Mouse (Mus musculus) kidney, embryonic 15.5 days (tissue): ENCODE results near the gene Arpc2. TPM values are rescaled to one million over a fixed set of nuclear protein-coding genes. Genes with fewer than 3 reads are reported as not detected.
"Not testable (repeated sequence)": the region's sequence is repeated elsewhere in the genome, so short reads cannot be mapped to it uniquely, and the experiment has no call there.

ENCODE experiments used
- ATAC-seq: fragments of 200-750 bp; cut with Nextera tagmentation; replicated peaks from 2 replicates; pipeline ENCODE4 v1.8.0; 2017; ENCODE audit warnings: moderate TSS enrichment; ENCODE audit not compliant: low FRiP score
- H3K27ac ChIP-seq: fragments of 300-500 bp; sonication (generic); 2 replicates; pipeline ENCODE4 v1.5.1; 2015; ENCODE audit warnings: mild to moderate bottlenecking, inconsistent platforms
- H3K27me3 ChIP-seq: fragments of 300-500 bp; sonication (generic); 2 replicates; pipeline ENCODE4 v1.6.1; 2015; ENCODE audit warnings: inconsistent platforms
- H3K36me3 ChIP-seq: fragments of 300-500 bp; sonication (generic); 2 replicates; pipeline ENCODE4 v1.6.1; 2015; ENCODE audit warnings: inconsistent platforms
- H3K4me1 ChIP-seq: fragments of 300-500 bp; sonication (generic); 2 replicates; pipeline ENCODE4 v1.6.1; 2015; ENCODE audit warnings: inconsistent platforms
- H3K4me2 ChIP-seq: fragments of 300-500 bp; sonication (generic); 2 replicates; pipeline ENCODE4 v1.6.1; 2015; ENCODE audit warnings: moderate library complexity, mild to moderate bottlenecking, inconsistent platforms
- H3K4me3 ChIP-seq: fragments of 300-500 bp; sonication (generic); replicated peaks from 2 replicates; pipeline ENCODE4 v1.5.1; 2015; ENCODE audit warnings: mild to moderate bottlenecking, inconsistent platforms
- H3K9ac ChIP-seq: fragments of 300-500 bp; sonication (generic); 2 replicates; pipeline ENCODE4 v1.6.1; 2015; ENCODE audit warnings: mild to moderate bottlenecking, inconsistent platforms
- H3K9me3 ChIP-seq: fragments of 300-500 bp; sonication (generic); replicated peaks from 2 replicates; pipeline ENCODE4 v1.6.1; 2016; ENCODE audit warnings: inconsistent platforms
- WGBS: fragments of 180-500 bp; shearing (Covaris S2); methylation state at CpG from one replicate; pipeline ENCODE4 v1.1.7; 2015; ENCODE audit warnings: mixed read lengths; 5-methylcytosine and 5-hydroxymethylcytosine counted together
- polyA plus RNA-seq: library from polyadenylated mRNA; unstranded; fragments of >200 nt; fragmentation: Nextera tagmentation; extraction: Ambion mirVana; gene quantifications from 2 replicates; pipeline ENCODE4 v1.2.1, GENCODE M21; 2015

Arpc2 gene
- polyA plus RNA-seq, 1 experiment from 2014 or later, result 446 TPM

DNA sequence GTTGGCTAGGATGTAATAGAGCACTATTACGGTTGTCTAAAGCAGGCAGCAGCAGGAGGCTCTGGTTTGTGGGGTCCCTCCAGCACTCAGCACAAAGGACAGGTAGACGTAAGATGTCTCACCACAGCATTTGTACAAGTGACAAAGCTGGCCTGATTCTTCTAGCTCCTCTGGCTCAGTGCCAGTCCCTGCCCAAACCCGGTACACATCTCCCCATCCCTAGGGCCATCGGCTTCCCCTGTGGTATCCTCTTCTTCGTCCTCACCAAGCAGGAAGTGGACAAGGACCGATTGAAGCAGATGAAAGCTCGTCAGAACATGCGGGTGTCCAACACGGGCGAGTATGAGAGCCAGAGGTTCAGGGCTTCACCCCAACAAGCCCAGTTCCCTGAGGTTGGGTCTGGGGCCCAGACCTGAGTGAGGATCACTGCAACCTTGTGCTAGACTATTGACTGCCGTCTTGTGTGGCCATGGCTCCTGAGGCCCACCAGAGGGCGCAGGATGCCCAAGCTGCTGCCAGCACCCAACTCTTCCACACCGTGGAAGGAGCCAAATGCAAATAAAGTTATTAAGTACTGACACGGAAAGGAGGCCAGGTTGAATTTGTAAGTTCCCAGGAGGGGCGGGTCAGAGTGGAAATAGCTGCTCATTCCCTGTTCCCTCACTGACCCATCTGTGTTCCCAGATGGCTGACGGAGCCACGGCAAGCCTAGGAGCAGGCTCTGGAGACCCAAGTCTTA, 51.2 kb downstream of the Arpc2 start:
- WGBS, result 61% methylated on average over 15 of the region's 17 CpGs
- Histone ChIP-seq H3K36me3 (peaks cover 66% of the 10 kb centered on the region), H3K4me1 (peaks cover 32% of the 10 kb centered on the region)
- not testable (repeated sequence) for H3K4me3 ChIP-seq, H3K27ac ChIP-seq, H3K27me3 ChIP-seq, H3K9ac ChIP-seq, H3K9me3 ChIP-seq, ATAC-seq, H3K4me2 ChIP-seq

DNA sequence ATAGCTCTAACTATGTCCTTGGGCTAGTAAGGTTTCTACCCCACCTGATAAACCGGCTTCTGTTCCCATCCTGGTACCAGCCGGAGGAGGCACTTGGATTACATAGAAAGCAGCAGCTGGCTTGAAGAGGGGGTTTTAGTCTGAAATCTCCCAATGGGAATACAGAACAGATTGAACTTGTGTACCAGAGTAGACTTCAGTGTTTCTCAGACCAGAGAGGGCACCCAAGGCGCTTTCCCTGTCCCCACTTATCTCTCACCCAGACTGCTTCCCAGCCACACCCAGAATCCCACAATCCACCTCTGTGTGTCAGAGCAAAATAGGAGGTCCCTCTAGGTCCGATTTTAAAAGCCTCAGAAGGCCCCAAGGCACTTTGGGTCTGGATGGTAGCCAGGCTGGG, 52.4 kb downstream of the Arpc2 start:
- Histone ChIP-seq H3K4me1 (peaks cover 25% of the 10 kb centered on the region), H3K4me3 (no peak overlapping the region), H3K4me2 (no peak overlapping the region), H3K9ac (no peak overlapping the region), H3K27me3 (no peaks in the 10 kb centered on the region), H3K9me3 (no peaks in the 10 kb centered on the region), H3K27ac (no peak overlapping the region), H3K36me3 (peaks cover 66% of the 10 kb centered on the region)
- ATAC-seq, result no peak
- 82% methylated on average over 4 of the region's 4 CpGs for WGBS

DNA sequence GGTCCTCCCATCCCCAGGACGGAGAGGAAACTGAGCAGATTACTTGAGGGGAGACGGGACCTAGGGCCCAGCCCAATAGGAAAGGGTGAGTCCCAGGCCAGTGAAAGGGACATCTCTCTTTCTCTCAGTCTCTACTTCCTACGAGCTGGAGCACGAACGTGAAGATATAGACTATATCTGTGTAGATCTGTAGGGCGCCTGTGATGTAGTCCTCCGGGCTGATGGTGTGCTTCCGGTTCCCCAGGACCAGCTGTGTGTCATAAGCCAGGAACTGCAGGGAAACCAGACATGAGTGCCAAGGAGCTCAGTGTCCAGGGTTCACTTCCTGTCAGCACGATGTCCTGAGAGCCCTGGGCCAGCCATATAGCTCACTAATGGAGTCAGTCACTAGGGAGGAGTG, 53.4 kb downstream of the Arpc2 start:
- Histone ChIP-seq H3K9me3 (no peaks in the 10 kb centered on the region), H3K4me3 (no peak overlapping the region), H3K27me3 (no peaks in the 10 kb centered on the region), H3K27ac (no peak overlapping the region), H3K4me2 (no peak overlapping the region), H3K36me3 (peaks cover 75% of the 10 kb centered on the region), H3K4me1 (peaks cover 28% of the 10 kb centered on the region), H3K9ac (no peak overlapping the region)
- no peak for ATAC-seq
- 89% methylated on average over 9 of the region's 9 CpGs for WGBS

DNA sequence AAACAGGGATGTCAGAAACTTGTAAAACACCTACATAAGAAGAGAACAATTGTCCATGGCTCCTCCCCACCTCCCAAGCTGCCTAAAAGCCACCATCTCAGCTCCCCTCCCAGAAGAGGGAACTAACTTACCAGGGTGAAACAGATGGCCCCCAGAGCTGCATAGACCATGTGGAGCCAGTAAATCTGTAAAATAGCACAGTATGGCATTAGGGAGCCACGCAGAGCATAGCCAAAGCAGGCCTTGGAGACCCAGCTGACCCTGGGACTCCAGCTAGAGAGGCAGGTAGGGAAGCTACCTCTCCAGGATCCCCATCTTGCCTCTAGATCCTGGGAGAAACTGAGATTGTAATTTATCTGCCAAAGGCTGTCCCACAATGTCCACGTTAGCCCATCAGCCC, 53.9 kb downstream of the Arpc2 start:
- H3K4me1 ChIP-seq, result peaks cover 31% of the 10 kb centered on the region
- H3K36me3 ChIP-seq, result peaks cover 76% of the 10 kb centered on the region
- no peaks in the 10 kb centered on the region for H3K27me3 ChIP-seq
- no peak overlapping the region for H3K4me3 ChIP-seq
- H3K9me3 ChIP-seq, result no peaks in the 10 kb centered on the region
- no peak overlapping the region for H3K4me2 ChIP-seq
- no peak for ATAC-seq
- H3K27ac ChIP-seq, result no peak overlapping the region
- 88% methylated on average over 2 of the region's 2 CpGs for WGBS
- H3K9ac ChIP-seq, result no peak overlapping the region

DNA sequence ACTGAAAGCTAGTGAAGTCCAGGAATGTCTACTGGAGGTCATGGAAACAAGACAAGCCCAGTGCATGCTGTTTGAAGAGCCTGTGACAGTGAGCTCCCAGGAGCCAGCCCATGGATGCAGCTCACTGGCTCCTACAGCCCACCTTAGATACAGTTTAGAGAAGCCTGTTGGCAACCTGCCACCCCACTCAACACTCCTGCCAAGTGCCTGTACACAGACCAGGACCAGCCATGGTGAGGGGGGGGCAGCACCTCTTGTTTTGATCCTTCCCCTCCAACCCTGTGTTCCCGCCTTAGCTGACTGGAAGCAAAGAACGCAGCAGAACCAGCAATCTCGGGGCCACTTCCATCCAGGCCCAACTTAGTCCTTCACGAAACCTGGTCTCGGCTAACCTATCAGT, 54.3 kb downstream of the Arpc2 start:
- ATAC-seq, result no peak
- Histone ChIP-seq H3K36me3 (peaks cover 76% of the 10 kb centered on the region), H3K4me1 (peaks cover 35% of the 10 kb centered on the region), H3K27me3 (no peaks in the 10 kb centered on the region), H3K9me3 (no peaks in the 10 kb centered on the region), H3K9ac (no peak overlapping the region), H3K4me2 (no peak overlapping the region), H3K4me3 (no peak overlapping the region), H3K27ac (no peak overlapping the region)
- 96% methylated on average over 5 of the region's 5 CpGs for WGBS

DNA sequence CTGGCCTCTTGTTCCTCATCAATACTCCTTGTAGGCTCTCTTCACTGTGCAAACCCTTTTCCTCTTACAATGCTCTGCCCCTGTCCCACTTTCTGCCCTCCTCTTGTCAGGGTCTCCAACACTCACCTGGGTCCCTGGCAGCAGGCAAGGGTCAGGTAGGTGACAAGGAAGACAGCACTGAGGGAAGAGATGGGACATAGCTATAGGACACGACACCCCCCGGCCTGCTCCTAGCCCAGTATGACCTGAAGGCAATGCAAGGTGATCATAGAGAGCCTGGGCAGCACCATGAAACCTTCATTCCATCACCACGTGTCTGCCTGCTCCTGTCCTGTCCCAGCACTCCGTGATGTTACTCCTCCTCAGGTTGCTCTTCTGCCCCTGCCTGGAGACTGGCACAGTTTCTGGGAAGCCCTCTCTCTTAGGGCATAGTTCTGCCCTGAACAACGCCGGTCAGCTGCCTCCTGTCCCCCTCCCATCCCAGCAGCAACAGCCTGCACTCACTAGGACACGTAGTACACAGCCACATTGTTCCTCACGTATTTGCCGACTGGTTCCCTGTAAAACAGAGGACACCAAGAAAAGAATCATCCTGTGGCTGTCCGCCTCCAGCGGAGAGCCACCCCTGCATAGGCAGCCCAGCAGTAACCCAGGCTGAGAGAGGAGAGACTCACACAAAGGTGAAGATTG, 56.6 kb downstream of the Arpc2 start:
- Histone ChIP-seq H3K4me3 (no peak overlapping the region), H3K9ac (no peak overlapping the region), H3K9me3 (no peaks in the 10 kb centered on the region), H3K27ac (0 out of 2 replicates have a peak overlapping the region, but pooled peaks have one; percentile 4), H3K4me1 (peaks cover 41% of the 10 kb centered on the region), H3K4me2 (no peak overlapping the region), H3K36me3 (peaks cover 66% of the 10 kb centered on the region), H3K27me3 (no peaks in the 10 kb centered on the region)
- ATAC-seq, result no peak
- WGBS, result 89% methylated on average over 11 of the region's 11 CpGs

DNA sequence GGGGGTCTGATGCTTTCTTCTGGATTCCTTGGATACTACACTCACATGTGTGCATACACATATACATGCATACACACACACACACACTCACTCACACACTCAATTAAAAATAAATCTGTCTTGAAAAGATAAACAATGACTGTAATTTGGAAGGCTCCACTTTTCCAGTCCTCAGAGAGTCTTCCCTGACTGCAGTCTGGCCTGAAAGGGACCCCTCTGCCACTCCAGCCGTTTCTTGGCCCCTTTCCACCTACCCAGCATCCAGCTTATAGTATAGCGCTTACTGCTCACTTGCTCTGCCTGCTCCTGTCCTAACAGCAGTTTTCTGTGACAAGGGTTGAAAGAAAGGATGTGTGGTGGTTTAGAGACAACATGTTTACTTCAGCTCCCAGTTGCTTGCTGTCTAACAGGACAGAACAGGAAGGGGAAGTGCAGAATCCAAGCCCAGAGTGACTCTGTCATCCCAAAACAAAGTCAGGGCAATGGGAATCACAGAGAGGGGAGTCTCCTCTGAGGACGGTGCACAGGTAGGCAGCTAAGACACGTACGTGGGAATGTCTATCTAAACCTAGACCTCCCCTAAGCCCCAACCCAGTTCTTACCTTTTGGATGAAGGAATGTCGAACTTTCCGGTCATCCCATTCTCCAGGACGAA, 57.5 kb downstream of the Arpc2 start:
- Histone ChIP-seq H3K4me3 (no peak overlapping the region), H3K4me2 (no peak overlapping the region), H3K27me3 (no peaks in the 10 kb centered on the region), H3K4me1 (peaks cover 50% of the 10 kb centered on the region), H3K27ac (0 out of 2 replicates have a peak overlapping the region, but pooled peaks have one; percentile 4), H3K9me3 (no peaks in the 10 kb centered on the region), H3K9ac (no peak overlapping the region), H3K36me3 (peaks cover 57% of the 10 kb centered on the region)
- no peak for ATAC-seq
- WGBS, result 83% methylated on average over 8 of the region's 8 CpGs

DNA sequence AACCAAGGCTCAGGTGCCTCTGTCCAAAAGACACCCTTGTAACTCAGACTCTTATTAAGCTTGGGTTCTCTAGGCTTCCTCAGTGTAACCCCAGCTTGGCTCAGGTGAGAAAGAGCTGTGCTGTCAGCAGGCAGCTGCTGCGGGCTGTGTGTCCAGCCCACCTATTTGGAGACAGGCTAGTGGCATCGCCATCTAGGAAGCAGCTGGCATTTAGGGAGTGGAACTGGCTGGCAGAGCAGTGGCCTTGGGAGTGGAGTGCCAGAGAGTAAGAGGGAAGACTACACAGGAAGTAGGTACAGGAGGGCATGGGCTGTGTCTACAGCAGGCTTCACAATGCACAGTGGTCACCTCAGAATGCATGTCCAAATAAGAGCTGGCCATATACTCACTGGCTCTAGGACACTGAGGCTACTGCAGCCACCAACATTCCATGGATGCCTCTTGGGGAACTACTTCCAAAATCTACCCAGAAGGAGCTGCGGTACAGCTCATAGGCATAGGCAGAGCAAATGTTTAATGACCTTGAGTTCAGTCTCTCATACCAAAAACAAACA, 58.3 kb downstream of the Arpc2 start:
- H3K4me1 ChIP-seq, result peaks cover 57% of the 10 kb centered on the region
- peaks cover 50% of the 10 kb centered on the region for H3K36me3 ChIP-seq
- H3K9me3 ChIP-seq, result no peaks in the 10 kb centered on the region
- no peak overlapping the region; the same call in 1 of the 2 replicates for H3K27ac ChIP-seq
- no peak for ATAC-seq
- no peak overlapping the region for H3K4me2 ChIP-seq
- no peaks in the 10 kb centered on the region for H3K27me3 ChIP-seq
- no peak overlapping the region for H3K9ac ChIP-seq
- WGBS, result 85% methylated on average over 3 of the region's 3 CpGs
- H3K4me3 ChIP-seq, result no peak overlapping the region

DNA sequence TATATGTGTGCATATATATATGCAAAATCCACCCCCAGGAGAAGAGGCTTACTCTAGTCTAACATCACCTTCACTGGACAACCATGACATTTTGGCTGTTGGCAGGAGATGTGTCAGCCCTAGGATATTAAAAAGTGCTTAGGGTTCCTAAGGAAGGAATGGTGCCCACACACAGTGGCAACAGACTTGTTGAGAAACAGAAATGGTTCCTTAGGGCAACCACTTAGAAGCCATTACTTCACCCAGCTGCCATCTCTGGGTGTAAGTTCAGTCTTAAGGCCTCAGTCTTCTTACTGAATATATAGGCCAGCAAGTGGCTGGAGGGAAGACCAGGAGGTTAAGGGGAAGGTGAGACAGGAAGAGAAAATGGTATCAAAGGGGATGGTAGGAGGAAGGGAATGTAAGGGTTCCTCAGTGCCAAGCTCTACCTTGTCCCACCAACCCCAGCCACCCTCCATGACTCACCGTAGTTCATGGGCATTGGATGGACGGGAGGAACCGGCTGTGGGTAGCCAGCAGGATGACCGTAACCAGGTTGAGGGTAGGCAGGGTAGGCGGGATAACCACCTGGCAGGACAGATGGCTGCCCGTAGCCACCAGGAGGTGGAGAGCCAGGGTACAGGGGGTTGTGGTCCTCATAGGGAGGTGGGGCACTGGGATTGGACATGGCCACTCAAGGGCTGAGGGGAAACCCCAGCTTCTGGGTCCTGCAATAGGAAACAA, 59.0 kb downstream of the Arpc2 start:
- 85% methylated on average over 6 of the region's 6 CpGs for WGBS
- H3K4me1 ChIP-seq, result peaks cover 64% of the 10 kb centered on the region
- H3K27ac ChIP-seq, result peak overlapping the region; percentile 98
- ATAC-seq, result no peak
- H3K4me3 ChIP-seq, result no peak overlapping the region
- peaks cover 43% of the 10 kb centered on the region for H3K36me3 ChIP-seq
- no peaks in the 10 kb centered on the region for H3K27me3 ChIP-seq
- H3K9me3 ChIP-seq, result no peaks in the 10 kb centered on the region
- H3K4me2 ChIP-seq, result peak overlapping the region; percentile 53
- 0 out of 2 replicates have a peak overlapping the region, but pooled peaks have one; percentile 41 for H3K9ac ChIP-seq

DNA sequence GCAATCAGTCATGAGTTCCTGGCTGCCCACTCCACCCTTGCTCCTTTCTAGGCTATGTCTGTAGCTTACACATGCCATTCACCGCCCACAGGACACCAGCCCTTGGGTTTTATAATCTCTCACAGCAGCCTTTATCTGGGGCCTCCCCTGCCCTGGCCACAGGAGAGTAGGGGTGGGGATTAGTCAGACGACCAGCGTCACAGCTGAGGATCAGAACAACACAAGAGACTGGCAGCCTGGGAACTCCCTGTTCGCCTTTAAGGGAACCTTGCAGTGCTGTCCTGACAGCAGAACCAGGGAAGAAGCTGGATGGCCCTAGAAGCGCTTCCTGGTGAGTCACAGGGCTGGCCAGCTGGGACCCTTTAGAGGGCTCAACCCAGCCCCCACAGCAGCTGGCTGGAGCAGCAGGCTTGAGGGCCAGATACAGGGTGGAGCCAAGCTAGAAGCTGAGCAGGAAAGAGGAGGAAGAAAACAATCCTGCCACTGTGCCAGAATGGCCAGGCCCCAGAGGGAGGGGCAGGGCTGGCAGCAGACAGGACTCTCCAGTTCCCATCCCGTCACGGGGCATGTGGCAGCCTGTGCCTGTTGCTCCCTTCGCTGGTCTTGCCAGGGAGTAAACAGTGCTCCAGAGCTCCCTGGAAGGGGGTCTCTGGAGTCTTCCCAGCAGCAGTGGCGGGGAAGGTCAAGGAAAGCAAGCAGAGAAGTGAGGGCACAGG, 59.7 kb downstream of the Arpc2 start:
- H3K4me3 ChIP-seq, result peak overlapping the region; percentile 18
- H3K4me1 ChIP-seq, result peaks cover 64% of the 10 kb centered on the region
- 0 out of 2 replicates have a peak overlapping the region, but pooled peaks have one; percentile 41 for H3K9ac ChIP-seq
- H3K27me3 ChIP-seq, result no peaks in the 10 kb centered on the region
- H3K36me3 ChIP-seq, result peaks cover 36% of the 10 kb centered on the region
- peak overlapping the region; percentile 98 for H3K27ac ChIP-seq
- peak overlapping the region; percentile 53 for H3K4me2 ChIP-seq
- WGBS, result 10% methylated on average over 9 of the region's 9 CpGs
- peak; percentile 92 for ATAC-seq
- H3K9me3 ChIP-seq, result no peaks in the 10 kb centered on the region

DNA sequence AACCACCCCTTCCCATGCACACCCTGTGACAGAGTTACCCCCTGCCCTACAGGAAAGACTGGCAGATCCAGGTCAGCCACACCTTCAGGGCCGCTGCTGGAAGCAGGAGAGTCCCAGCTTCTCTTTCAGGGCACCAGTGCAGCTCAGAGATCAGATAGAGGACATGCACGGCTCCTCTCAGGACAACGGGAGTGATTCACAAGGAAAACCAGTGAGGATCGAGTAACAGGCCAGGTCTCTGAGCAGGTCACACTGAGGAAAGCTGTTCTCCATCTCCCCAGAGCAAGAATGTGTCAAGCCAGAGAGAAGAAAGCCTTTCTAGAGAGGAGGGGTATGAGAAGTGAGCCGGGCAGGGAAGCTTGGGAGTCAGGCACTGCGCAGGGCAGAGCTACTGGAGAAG, 60.6 kb downstream of the Arpc2 start:
- peak overlapping the region; percentile 53 for H3K4me2 ChIP-seq
- WGBS, result 16% methylated on average over 6 of the region's 6 CpGs
- no peak overlapping the region for H3K4me3 ChIP-seq
- H3K9me3 ChIP-seq, result no peaks in the 10 kb centered on the region
- H3K4me1 ChIP-seq, result peaks cover 65% of the 10 kb centered on the region
- no peaks in the 10 kb centered on the region for H3K27me3 ChIP-seq
- peak; percentile 37 for ATAC-seq
- H3K36me3 ChIP-seq, result peaks cover 29% of the 10 kb centered on the region
- peak overlapping the region; percentile 41; the same call in 1 of the 2 replicates for H3K9ac ChIP-seq
- peak overlapping the region; percentile 98 for H3K27ac ChIP-seq
